Mouse (Mus musculus): ENCODE data around the gene Eppin. TPM values are rescaled to one million over a fixed set of nuclear protein-coding genes. Genes with fewer than 3 reads are reported as not detected.

Eppin gene
- total and polyA plus RNA-seq, 3 experiments = not detected

DNA sequence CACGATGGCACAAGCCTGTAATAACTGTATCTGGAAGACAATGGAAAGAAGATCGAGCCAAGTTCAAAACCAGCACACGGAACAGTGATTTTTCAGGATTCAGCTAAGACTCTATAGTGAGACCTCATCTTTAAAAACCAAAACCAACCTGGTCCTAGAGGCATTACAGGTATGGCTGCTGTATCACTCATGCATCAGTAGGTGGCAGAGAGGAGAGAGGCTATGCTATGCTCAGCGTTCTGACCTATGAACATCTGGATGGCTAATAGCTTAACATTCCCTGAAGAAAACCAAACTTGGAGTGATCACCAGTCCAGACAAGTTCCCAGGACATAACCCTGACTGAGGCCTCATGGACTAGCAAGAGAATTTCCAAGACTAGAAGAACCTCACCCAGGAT is 28.4 kb upstream of the Eppin start:
- TF ChIP-seq E2F4 (IDR thresholded peaks at IDR 0.05; ENCODE audit: borderline replicate concordance, low read depth, low read length) = no peak
- TF ChIP-seq SMC3 (IDR thresholded peaks at IDR 0.05; ENCODE audit: low read depth, low read length) = peak; percentile 52
- peak; percentile 19 for TF ChIP-seq RAD21 (IDR thresholded peaks at IDR 0.05; ENCODE audit: low read depth, low read length)
- no peak for TF ChIP-seq ELF1 (IDR thresholded peaks at IDR 0.05; ENCODE audit: low read depth, low read length)
- no peak for TF ChIP-seq ETS1 (IDR thresholded peaks at IDR 0.05; ENCODE audit: low read depth, low read length)
- TF ChIP-seq MEF2A (IDR thresholded peaks at IDR 0.05; ENCODE audit: extremely low read depth, insufficient replicate concordance, low read depth, low read length, poor library complexity, severe bottlenecking) = no peak
- no peak for TF ChIP-seq POLR2A (IDR thresholded peaks at IDR 0.05; ENCODE audit: control insufficient read depth in 1 of 2, insufficient read depth in 1 of 2, low read depth in 1 of 2, low read length in 2 of 2, poor library complexity in 1 of 2)
- peak in 1 of 3 experiments; percentile 37; a peak in 2 of 6 replicates for TF ChIP-seq CTCF (IDR thresholded peaks at IDR 0.05 in 2 of 3, conservative IDR thresholded peaks at IDR 0.05 in 1 of 3; ENCODE audit: control insufficient read depth in 1 of 3, insufficient read depth in 1 of 3, low read depth in 2 of 3, low read length in 3 of 3, poor library complexity in 1 of 3, severe bottlenecking in 1 of 3)
- no peak for TF ChIP-seq MAFK (IDR thresholded peaks at IDR 0.05; ENCODE audit: borderline replicate concordance, low read depth, low read length)
- TF ChIP-seq EP300 (IDR thresholded peaks at IDR 0.05; ENCODE audit: low read depth in 1 of 2, low read length in 2 of 2) = no peak
- TF ChIP-seq CHD2 (IDR thresholded peaks at IDR 0.05; ENCODE audit: low read length) = no peak
- TF ChIP-seq RCOR1 (IDR thresholded peaks at IDR 0.05; ENCODE audit: low read depth, low read length) = no peak
- Histone ChIP-seq H3K27ac (ENCODE audit: control insufficient read depth, low read depth, low read length) (no peak overlapping the region), H3K4me3 (ENCODE audit: control insufficient read depth in 1 of 2, insufficient read depth in 1 of 2, low read depth in 2 of 2, low read length in 2 of 2) (no peak overlapping the region), H3K4me1 (ENCODE audit: control insufficient read depth in 1 of 2, insufficient read depth in 2 of 2, low read length in 2 of 2) (no peaks in the 10 kb centered on the region), H3K79me2 (ENCODE audit: control insufficient read depth, insufficient read depth, low read length, poor library complexity) (no peaks in the 10 kb centered on the region), H3K36me3 (ENCODE audit: control insufficient read depth in 1 of 2, insufficient read depth in 2 of 2, low read length in 2 of 2) (no peaks in the 10 kb centered on the region), H3K9me3 (replicated peaks; ENCODE audit: insufficient read depth, low read length) (no peaks in the 10 kb centered on the region), H3K9ac (ENCODE audit: control insufficient read depth, low read depth, low read length, poor library complexity, severe bottlenecking) (no peak overlapping the region), H3K27me3 (ENCODE audit: control insufficient read depth in 1 of 2, insufficient read depth in 2 of 2, low read length in 2 of 2) (peaks cover 0 to 5% of the 10 kb centered on the region in 2 experiments; a peak in 3 of 4 replicates)
- DNase-seq (ENCODE audit: low read depth, low spot score) = no peak

DNA sequence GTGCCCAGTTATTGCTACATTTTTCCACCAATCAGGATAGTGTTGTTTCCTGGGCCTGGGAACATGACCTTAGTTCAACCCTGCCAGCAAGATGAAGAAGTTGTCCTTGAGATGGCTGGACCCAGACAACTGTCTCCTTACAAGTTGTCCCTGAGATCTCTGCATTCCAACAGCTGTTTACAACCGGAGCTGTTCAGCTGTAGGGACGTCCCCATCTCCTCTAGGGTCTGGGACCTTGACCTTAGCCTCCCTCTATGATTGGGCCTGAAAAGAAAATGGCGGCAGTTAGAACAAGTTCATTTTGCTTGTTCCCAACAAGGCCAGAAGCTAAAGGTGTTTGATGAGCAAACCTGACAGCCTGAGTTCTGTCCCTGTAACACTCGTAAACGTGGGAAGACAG is 25.7 kb upstream of the Eppin start:
- Histone ChIP-seq H3K4me1 (ENCODE audit: control insufficient read depth in 1 of 2, insufficient read depth in 2 of 2, low read length in 2 of 2) (no peaks in the 10 kb centered on the region), H3K4me3 (ENCODE audit: control insufficient read depth in 1 of 2, insufficient read depth in 1 of 2, low read depth in 2 of 2, low read length in 2 of 2) (no peak overlapping the region), H3K9ac (ENCODE audit: control insufficient read depth, low read depth, low read length, poor library complexity, severe bottlenecking) (no peak overlapping the region), H3K27ac (ENCODE audit: control insufficient read depth, low read depth, low read length) (no peak overlapping the region), H3K36me3 (ENCODE audit: control insufficient read depth in 1 of 2, insufficient read depth in 2 of 2, low read length in 2 of 2) (no peaks in the 10 kb centered on the region), H3K27me3 (ENCODE audit: control insufficient read depth in 1 of 2, insufficient read depth in 2 of 2, low read length in 2 of 2) (peaks cover 0 to 4% of the 10 kb centered on the region in 2 experiments; a peak in 2 of 4 replicates), H3K79me2 (ENCODE audit: control insufficient read depth, insufficient read depth, low read length, poor library complexity) (no peaks in the 10 kb centered on the region), H3K9me3 (replicated peaks; ENCODE audit: insufficient read depth, low read length) (no peaks in the 10 kb centered on the region)
- no peak for DNase-seq (ENCODE audit: low read depth, low spot score)
- no peak for TF ChIP-seq RAD21 (IDR thresholded peaks at IDR 0.05; ENCODE audit: low read depth, low read length)
- no peak for TF ChIP-seq JUND (IDR thresholded peaks at IDR 0.05; ENCODE audit: low read depth, low read length)
- no peak for TF ChIP-seq USF2 (IDR thresholded peaks at IDR 0.05; ENCODE audit: borderline replicate concordance in 1 of 2, insufficient read depth in 1 of 2, low read depth in 1 of 2, low read length in 2 of 2)
- TF ChIP-seq TBP (IDR thresholded peaks at IDR 0.05; ENCODE audit: low read depth, low read length) = no peak
- TF ChIP-seq KAT2A (conservative IDR thresholded peaks at IDR 0.05; ENCODE audit: low read depth, low read length) = no peak
- TF ChIP-seq NELFE (IDR thresholded peaks at IDR 0.05; ENCODE audit: low read depth, low read length) = no peak
- no peak for TF ChIP-seq POLR2A (IDR thresholded peaks at IDR 0.05; ENCODE audit: control insufficient read depth in 1 of 2, insufficient read depth in 1 of 2, low read depth in 1 of 2, low read length in 2 of 2, poor library complexity in 1 of 2)
- no peak for TF ChIP-seq HCFC1 (IDR thresholded peaks at IDR 0.05; ENCODE audit: low read depth, low read length)
